Mouse (Mus musculus) liver, embryonic 16.5 days (tissue): ENCODE measurements around the gene Chka. TPM values are rescaled to one million over a fixed set of nuclear protein-coding genes. Genes with fewer than 3 reads are reported as not detected.

Experiments used
- ATAC-seq: fragments of 200-750 bp; cut with Nextera tagmentation; 2 replicates; pipeline ENCODE4 v1.8.0; 2017; ENCODE audit warnings: low read depth, mild to moderate bottlenecking, moderate number of reproducible peaks, moderate library complexity
- H3K27ac ChIP-seq: fragments of 300-500 bp; sonication (generic); 2 replicates; pipeline ENCODE4 v1.5.1; 2014; ENCODE audit warnings: mild to moderate bottlenecking, low read length
- H3K27me3 ChIP-seq: fragments of 300-500 bp; sonication (generic); 2 replicates; pipeline ENCODE4 v1.6.1; 2014; ENCODE audit warnings: low read depth, low read length, mixed read lengths; ENCODE audit not compliant: control insufficient read depth, insufficient read depth
- H3K36me3 ChIP-seq: fragments of 300-500 bp; sonication (generic); 2 replicates; pipeline ENCODE4 v1.6.1; 2014; ENCODE audit warnings: mild to moderate bottlenecking; ENCODE audit not compliant: control insufficient read depth, insufficient read depth
- H3K4me1 ChIP-seq: fragments of 300-500 bp; sonication (generic); 2 replicates; pipeline ENCODE4 v1.6.1; 2014; ENCODE audit warnings: low read depth, low read length, mixed read lengths; ENCODE audit not compliant: control insufficient read depth
- H3K4me2 ChIP-seq: fragments of 300-500 bp; sonication (generic); 2 replicates; pipeline ENCODE4 v1.6.1; 2014; ENCODE audit warnings: low read depth, low read length, mixed read lengths
- H3K4me3 ChIP-seq: fragments of 300-500 bp; sonication (generic); 2 replicates; pipeline ENCODE4 v1.5.1; 2014; ENCODE audit warnings: low read depth, mild to moderate bottlenecking, low read length
- H3K9ac ChIP-seq: fragments of 300-500 bp; sonication (generic); 2 replicates; pipeline ENCODE4 v1.6.1; 2014; ENCODE audit warnings: low read depth, low read length
- H3K9me3 ChIP-seq: fragments of 300-500 bp; sonication (generic); replicated peaks from 2 replicates; pipeline ENCODE4 v1.6.1; 2016; ENCODE audit warnings: low read length; ENCODE audit not compliant: control insufficient read depth
- WGBS: fragments of 180-500 bp; shearing (Covaris S2); extraction: QIAGEN DNeasy Blood & Tissue Kit; methylation state at CpG from one replicate; pipeline ENCODE4 v1.1.7; 2014; ENCODE audit not compliant: insufficient replicate concordance; 5-methylcytosine and 5-hydroxymethylcytosine counted together
- polyA plus RNA-seq: library from polyadenylated mRNA; unstranded; fragments of >200 nt; fragmentation: Nextera tagmentation; extraction: Ambion mirVana; gene quantifications from 2 replicates; pipeline ENCODE4 v1.2.1, GENCODE M21; 2015

The Chka gene
- 18.4 and 19.3 TPM in 2 replicates for polyA plus RNA-seq

- Histone ChIP-seq H3K27me3 (no peaks in the 10 kb centered on the region), H3K4me3 (peak within 1 kb of the TSS; percentile 85), H3K9ac (peak within 1 kb of the TSS; percentile 89), H3K4me2 (peak within 1 kb of the TSS; percentile 100), H3K4me1 (peaks cover 16% of the 10 kb centered on the region), H3K27ac (peak within 1 kb of the TSS; percentile 95), H3K36me3 (no peaks in the 10 kb centered on the region), H3K9me3 (no peaks in the 10 kb centered on the region)
- WGBS, result 0% methylated on average over 54 of the region's 54 CpGs
- peak; percentile 96 for ATAC-seq
These were observed at the start of gene Chka for GRCm38 (mm10) chr19:3851502-3851962. Gene Chka, plus strand, starts transcription at chr19:3851773.

- H3K9me3 ChIP-seq, result no peaks in the 10 kb centered on the region
- WGBS, result 79% methylated on average over 7 of the region's 7 CpGs
- peaks cover 11% of the 10 kb centered on the region for H3K36me3 ChIP-seq
- no peaks in the 10 kb centered on the region for H3K4me1 ChIP-seq
- H3K27me3 ChIP-seq, result no peaks in the 10 kb centered on the region
- no peak overlapping the region for H3K27ac ChIP-seq
- H3K9ac ChIP-seq, result no peak overlapping the region
- H3K4me2 ChIP-seq, result no peak overlapping the region
- H3K4me3 ChIP-seq, result no peak overlapping the region
- no peak for ATAC-seq
These were observed 46.0 kb upstream of the Chka start for GRCm38 (mm10) chr19:3805526-3805925.

- no peak overlapping the region for H3K27ac ChIP-seq
- H3K4me3 ChIP-seq, result no peak overlapping the region
- no peaks in the 10 kb centered on the region for H3K9me3 ChIP-seq
- H3K4me1 ChIP-seq, result no peaks in the 10 kb centered on the region
- H3K9ac ChIP-seq, result no peak overlapping the region
- peaks cover 9% of the 10 kb centered on the region for H3K36me3 ChIP-seq
- 83% methylated on average over 10 of the region's 10 CpGs for WGBS
- H3K27me3 ChIP-seq, result no peaks in the 10 kb centered on the region
- no peak overlapping the region for H3K4me2 ChIP-seq
- ATAC-seq, result no peak
These were observed 40.9 kb upstream of the Chka start for GRCm38 (mm10) chr19:3810536-3811233.

GRCm38 (mm10) chr19:3814461-3814860 is 37.1 kb upstream of the Chka start:
- no peaks in the 10 kb centered on the region for H3K9me3 ChIP-seq
- H3K36me3 ChIP-seq, result peaks cover 9% of the 10 kb centered on the region
- H3K27ac ChIP-seq, result no peak overlapping the region
- ATAC-seq, result no peak
- no peak overlapping the region for H3K4me3 ChIP-seq
- 84% methylated on average over 10 of the region's 10 CpGs for WGBS
- H3K9ac ChIP-seq, result no peak overlapping the region
- no peaks in the 10 kb centered on the region for H3K27me3 ChIP-seq
- H3K4me1 ChIP-seq, result no peaks in the 10 kb centered on the region
- no peak overlapping the region for H3K4me2 ChIP-seq

- WGBS, result 68% methylated on average over 12 of the region's 12 CpGs
These were observed 35.7 kb upstream of the Chka start for GRCm38 (mm10) chr19:3815824-3816223.

GRCm38 (mm10) chr19:3819080-3819479 is 32.5 kb upstream of the Chka start:
- peaks cover 9% of the 10 kb centered on the region for H3K36me3 ChIP-seq
- no peak overlapping the region for H3K9ac ChIP-seq
- no peak overlapping the region for H3K27ac ChIP-seq
- no peak for ATAC-seq
- no peaks in the 10 kb centered on the region for H3K9me3 ChIP-seq
- H3K4me3 ChIP-seq, result no peak overlapping the region
- WGBS, result 49% methylated on average over 2 of the region's 2 CpGs
- no peak overlapping the region for H3K4me2 ChIP-seq
- no peaks in the 10 kb centered on the region for H3K27me3 ChIP-seq
- no peaks in the 10 kb centered on the region for H3K4me1 ChIP-seq

More at GRCm38 (mm10) chr19:3815824-3816223, 35.7 kb upstream of the Chka start:
- peak; percentile 86 for ATAC-seq
- H3K27me3 ChIP-seq, result no peaks in the 10 kb centered on the region
- peak overlapping the region; percentile 35; the same call in 1 of the 2 replicates for H3K27ac ChIP-seq
- no peak overlapping the region for H3K4me3 ChIP-seq
- no peaks in the 10 kb centered on the region for H3K9me3 ChIP-seq
- H3K4me1 ChIP-seq, result no peaks in the 10 kb centered on the region
- H3K9ac ChIP-seq, result no peak overlapping the region
- H3K36me3 ChIP-seq, result peaks cover 9% of the 10 kb centered on the region
- no peak overlapping the region; the same call in 1 of the 2 replicates for H3K4me2 ChIP-seq

GRCm38 (mm10) chr19:3819899-3820444 is 31.6 kb upstream of the Chka start:
- no peak for ATAC-seq

GRCm38 (mm10) chr19:3825044-3825443 is 26.5 kb upstream of the Chka start:
- Histone ChIP-seq H3K36me3 (no peaks in the 10 kb centered on the region), H3K4me2 (no peak overlapping the region), H3K27ac (no peak overlapping the region), H3K9ac (no peak overlapping the region), H3K9me3 (no peaks in the 10 kb centered on the region), H3K27me3 (no peaks in the 10 kb centered on the region), H3K4me1 (no peaks in the 10 kb centered on the region), H3K4me3 (no peak overlapping the region)
- ATAC-seq, result no peak

More at GRCm38 (mm10) chr19:3819899-3820444, 31.6 kb upstream of the Chka start:
- 51% methylated on average over 2 of the region's 2 CpGs for WGBS
- H3K27me3 ChIP-seq, result no peaks in the 10 kb centered on the region
- H3K9ac ChIP-seq, result no peak overlapping the region
- no peak overlapping the region for H3K4me3 ChIP-seq
- no peak overlapping the region for H3K27ac ChIP-seq
- no peaks in the 10 kb centered on the region for H3K4me1 ChIP-seq
- peaks cover 1% of the 10 kb centered on the region; the same call in 1 of the 2 replicates for H3K36me3 ChIP-seq
- H3K4me2 ChIP-seq, result no peak overlapping the region
- H3K9me3 ChIP-seq, result no peaks in the 10 kb centered on the region

- no peak overlapping the region for H3K9ac ChIP-seq
- peaks cover 16% of the 10 kb centered on the region for H3K4me1 ChIP-seq
- no peaks in the 10 kb centered on the region for H3K9me3 ChIP-seq
- H3K4me3 ChIP-seq, result no peak overlapping the region
- H3K27me3 ChIP-seq, result no peaks in the 10 kb centered on the region
- 72% methylated on average over 3 of the region's 3 CpGs for WGBS
- H3K4me2 ChIP-seq, result no peak overlapping the region
- H3K27ac ChIP-seq, result no peak overlapping the region
- H3K36me3 ChIP-seq, result no peaks in the 10 kb centered on the region
- ATAC-seq, result no peak
These were observed 21.7 kb upstream of the Chka start for GRCm38 (mm10) chr19:3829863-3830262.
